Mouse (Mus musculus): ENCODE results near the gene 2810021J22Rik.

Gene 2810021J22Rik

GRCm38 (mm10) chr11:58916879-58917744, 50.1 kb downstream of the 2810021J22Rik start:
- DNase-seq (ENCODE audit: low spot score): no peak

- no peak for DNase-seq (ENCODE audit: low spot score)
Measured at GRCm38 (mm10) chr11:58917745-58918366, 50.8 kb downstream of the 2810021J22Rik start, which contains the start of gene Btnl10. Btnl10 (plus strand) TSS chr11:58917908.

- DNase-seq (ENCODE audit: low spot score): no peak
Measured at GRCm38 (mm10) chr11:58918759-58919158, 51.7 kb downstream of the 2810021J22Rik start.

GRCm38 (mm10) chr11:58922420-58922819, 55.4 kb downstream of the 2810021J22Rik start:
- no peak for DNase-seq (ENCODE audit: low spot score)

- no peak for DNase-seq (ENCODE audit: low spot score)
Measured at GRCm38 (mm10) chr11:58926651-58927050, 59.6 kb downstream of the 2810021J22Rik start.

- DNase-seq (ENCODE audit: low spot score): no peak
Measured at GRCm38 (mm10) chr11:58927053-58927452, 60.0 kb downstream of the 2810021J22Rik start.

- DNase-seq (ENCODE audit: low spot score): peak; percentile 55
Measured at GRCm38 (mm10) chr11:58927790-58928651, 61.0 kb downstream of the 2810021J22Rik start.

GRCm38 (mm10) chr11:58929055-58929454, 62.0 kb downstream of the 2810021J22Rik start:
- DNase-seq (ENCODE audit: low spot score): no peak

- peak; percentile 60 for DNase-seq (ENCODE audit: low spot score)
Measured at GRCm38 (mm10) chr11:58929641-58930040, 62.6 kb downstream of the 2810021J22Rik start.

- no peak for DNase-seq (ENCODE audit: low spot score)
Measured at GRCm38 (mm10) chr11:58930254-58930653, 63.2 kb downstream of the 2810021J22Rik start.

GRCm38 (mm10) chr11:58931576-58931975, 64.6 kb downstream of the 2810021J22Rik start:
- no peak for DNase-seq (ENCODE audit: low spot score)

Measured in yolk sac, embryonic 10.5 days (tissue).